In the genomic region with DNA sequence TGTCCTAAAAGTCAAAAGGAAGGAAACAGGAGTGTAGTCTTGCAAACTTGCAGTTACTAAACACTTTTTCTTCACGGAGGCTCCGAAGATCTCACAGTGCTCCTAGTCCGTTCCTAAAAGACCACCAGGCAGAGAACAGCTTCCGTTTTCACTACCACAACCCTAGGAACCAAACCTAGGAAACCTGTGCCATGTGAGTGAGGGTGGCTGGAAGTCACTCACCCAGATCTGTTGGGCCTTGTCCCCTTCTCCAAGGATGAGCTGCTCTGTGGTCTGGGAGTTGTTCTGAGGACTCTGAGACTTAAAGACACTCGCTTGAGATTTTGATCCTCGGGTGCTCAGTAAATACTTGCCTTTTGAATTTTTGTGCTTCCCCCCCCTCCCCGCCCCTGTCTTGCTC, we compare ENCODE assay signal across 8 mouse cellular contexts. TPM values are rescaled to one million over a fixed set of nuclear protein-coding genes. Genes with fewer than 3 reads are reported as not detected.
DNase-seq lines count a peak whose midpoint lies in the region; ATAC-seq and TF ChIP-seq lines count a peak whose summit lies in the region.

No protein-coding gene starts in this region.

- peak overlapping the region; percentile 47 for H3K4me3 ChIP-seq in lung, embryonic 14.5 days (ENCODE audit: low read depth, low read length)
- H3K4me3 ChIP-seq in forebrain, embryonic 12.5 days (replicated peaks), result peak overlapping the region; percentile 50
- H3K4me3 ChIP-seq in intestine, postnatal 0 days (ENCODE audit: low read depth, low read length), result peak overlapping the region; percentile 54
- H3K4me3 ChIP-seq in neural tube, embryonic 13.5 days, result peak overlapping the region; percentile 47

- H3K4me1 ChIP-seq in lung, embryonic 14.5 days (ENCODE audit: insufficient read depth), result no peaks in the 10 kb centered on the region
- peaks cover 14% of the 10 kb centered on the region for H3K4me1 ChIP-seq in forebrain, embryonic 12.5 days
- H3K4me1 ChIP-seq in intestine, postnatal 0 days (replicated peaks; ENCODE audit: control insufficient read depth, insufficient read depth, low read length), result 0 out of 2 replicates have a peak, but pooled peaks cover 6% of the 10 kb centered on the region
- peaks cover 12% of the 10 kb centered on the region for H3K4me1 ChIP-seq in neural tube, embryonic 13.5 days (replicated peaks)

- no peaks in the 10 kb centered on the region for H3K9me3 ChIP-seq in lung, embryonic 14.5 days (ENCODE audit: low read depth, low read length)
- no peaks in the 10 kb centered on the region for H3K9me3 ChIP-seq in forebrain, embryonic 12.5 days
- H3K9me3 ChIP-seq in intestine, postnatal 0 days (ENCODE audit: control insufficient read depth), result no peaks in the 10 kb centered on the region
- no peaks in the 10 kb centered on the region for H3K9me3 ChIP-seq in neural tube, embryonic 13.5 days

- H3K4me2 ChIP-seq in lung, embryonic 14.5 days, result peak overlapping the region; percentile 74
- peak overlapping the region; percentile 97 for H3K4me2 ChIP-seq in forebrain, embryonic 12.5 days
- peak overlapping the region; percentile 96 for H3K4me2 ChIP-seq in intestine, postnatal 0 days (replicated peaks; ENCODE audit: low read depth)
- H3K4me2 ChIP-seq in neural tube, embryonic 13.5 days, result peak overlapping the region; percentile 95

- H3K9ac ChIP-seq in lung, embryonic 14.5 days, result peak overlapping the region; percentile 49; the same call in 1 of the 2 replicates
- peak overlapping the region; percentile 44; the same call in 1 of the 2 replicates for H3K9ac ChIP-seq in forebrain, embryonic 12.5 days
- no peak overlapping the region for H3K9ac ChIP-seq in intestine, postnatal 0 days (ENCODE audit: low read depth, low read length)
- H3K9ac ChIP-seq in neural tube, embryonic 13.5 days, result peak overlapping the region; percentile 70

- no peak for DNase-seq in lung, embryonic 14.5 days
- DNase-seq in lung, postnatal 10 days, result no peak
- DNase-seq in retina, embryonic 14.5 days (ENCODE audit: low spot score), result no peak
- DNase-seq in cerebellum, adult 11 months, result no peak
- no peak for DNase-seq in frontal cortex, postnatal 10 days (ENCODE audit: low spot score in 2 of 2)

- H3K27ac ChIP-seq in lung, embryonic 14.5 days (ENCODE audit: low read depth), result no peak overlapping the region
- no peak overlapping the region for H3K27ac ChIP-seq in forebrain, embryonic 12.5 days
- H3K27ac ChIP-seq in intestine, postnatal 0 days (ENCODE audit: low read depth, low read length), result no peak overlapping the region
- no peak overlapping the region for H3K27ac ChIP-seq in neural tube, embryonic 13.5 days (replicated peaks)

- no peaks in the 10 kb centered on the region for H3K36me3 ChIP-seq in lung, embryonic 14.5 days (ENCODE audit: insufficient read depth)
- no peaks in the 10 kb centered on the region for H3K36me3 ChIP-seq in forebrain, embryonic 12.5 days (replicated peaks)
- no peaks in the 10 kb centered on the region for H3K36me3 ChIP-seq in intestine, postnatal 0 days (ENCODE audit: control insufficient read depth, insufficient read depth)
- no peaks in the 10 kb centered on the region for H3K36me3 ChIP-seq in neural tube, embryonic 13.5 days

- 18% methylated on average over 7 of the region's 7 CpGs for WGBS in lung, embryonic 14.5 days
- WGBS in forebrain, embryonic 12.5 days, result 6% methylated on average over 6 of the region's 7 CpGs
- 9% methylated on average over 7 of the region's 7 CpGs for WGBS in intestine, postnatal 0 days
- 12% methylated on average over 7 of the region's 7 CpGs for WGBS in neural tube, embryonic 13.5 days

- peak; percentile 29; the same call in 1 of the 2 replicates for ATAC-seq in lung, embryonic 14.5 days (ENCODE audit: insufficient read depth)
- ATAC-seq in forebrain, embryonic 12.5 days (ENCODE audit: low FRiP score), result no peak
- peak; percentile 36 for ATAC-seq in intestine, postnatal 0 days
- ATAC-seq in neural tube, embryonic 13.5 days (ENCODE audit: low read depth), result no peak

- no peak for TF ChIP-seq CTCF in lung, embryonic 14.5 days (IDR thresholded peaks at IDR 0.05; ENCODE audit: low read depth)
- TF ChIP-seq CTCF in intestine, postnatal 0 days (IDR thresholded peaks at IDR 0.05; ENCODE audit: low read depth), result no peak

- H3K27me3 ChIP-seq in lung, embryonic 14.5 days (ENCODE audit: insufficient read depth, low read length), result no peaks in the 10 kb centered on the region
- H3K27me3 ChIP-seq in forebrain, embryonic 12.5 days, result peaks cover 31% of the 10 kb centered on the region
- no peaks in the 10 kb centered on the region for H3K27me3 ChIP-seq in intestine, postnatal 0 days (replicated peaks; ENCODE audit: control insufficient read depth, insufficient read depth, low read length)
- H3K27me3 ChIP-seq in neural tube, embryonic 13.5 days, result peaks cover 26% of the 10 kb centered on the region

RNA-seq across cellular contexts. Expression of gene Mctp2, which starts 0.4 kb away (rescaled TPM):
- polyA plus RNA-seq in lung, embryonic 14.5 days (2014; fragmentation: Nextera tagmentation; extraction: Ambion mirVana), result 2.8 and 3.8 TPM in 2 replicates
- polyA plus RNA-seq in forebrain, embryonic 12.5 days (2016; fragmentation: Nextera tagmentation; extraction: Ambion mirVana), result 0.22 and 0.63 TPM in 2 replicates
- polyA plus RNA-seq in intestine, postnatal 0 days (2015; fragmentation: Nextera tagmentation; extraction: Ambion mirVana), result 0.85 and 0.89 TPM in 2 replicates
- 1.3 and 1.5 TPM in 2 replicates for polyA plus RNA-seq in neural tube, embryonic 13.5 days (2015; fragmentation: Nextera tagmentation; extraction: Ambion mirVana)

Comparison
In these comparisons a context has a peak if more than half of its experiments do, and no peak if none do; other contexts are left out.
1. ATAC-seq: peak in lung, embryonic 14.5 days (single experiment) and intestine, postnatal 0 days (single experiment); none in forebrain, embryonic 12.5 days (single experiment) and neural tube, embryonic 13.5 days (single experiment).
2. Peak in every context shown above with its lines, with median percentiles within 50 percentile points of each other: H3K4me2 ChIP-seq and H3K4me3 ChIP-seq.